Mouse (Mus musculus) ES-Bruce4 (cell line): ENCODE measurements around the gene Tom1l2.

Source experiments
- CTCF ChIP-seq: IDR thresholded peaks from one replicate; pipeline ENCODE4 v1.8.1; 2011; ENCODE audit warnings: low read depth, low read length
- EP300 ChIP-seq: IDR thresholded peaks from 2 replicates; pipeline ENCODE4 v1.6.1; 2011; ENCODE audit warnings: low read depth, low read length; ENCODE audit not compliant: insufficient read depth

- TF ChIP-seq CTCF (no peak), EP300 (no peak)
Observed at GRCm38 (mm10) chr11:60385946-60386345, 33.2 kb upstream of the Tom1l2 start.
